Mouse (Mus musculus): ENCODE results near the gene Arid5b.
A peak's percentile ranks its signal among the peaks of the same experiment; 100 is the strongest.

Arid5b gene

GRCm38 (mm10) chr10:68193561-68193960, 85.0 kb downstream of the Arid5b start:
- DNase-seq (ENCODE audit: low read depth) = no peak

GRCm38 (mm10) chr10:68192824-68193255, 85.7 kb downstream of the Arid5b start:
- peak; percentile 83 for DNase-seq (ENCODE audit: low read depth)

- DNase-seq (ENCODE audit: low read depth) = peak; percentile 72
These were observed 86.7 kb downstream of the Arid5b start for GRCm38 (mm10) chr10:68191691-68192380.

GRCm38 (mm10) chr10:68191146-68191545, 87.4 kb downstream of the Arid5b start:
- no peak for DNase-seq (ENCODE audit: low read depth)

GRCm38 (mm10) chr10:68189847-68190246, 88.7 kb downstream of the Arid5b start:
- DNase-seq (ENCODE audit: low read depth) = no peak

- DNase-seq (ENCODE audit: low read depth) = no peak
These were observed 95.4 kb downstream of the Arid5b start for GRCm38 (mm10) chr10:68183096-68183495.

GRCm38 (mm10) chr10:68182266-68182665, 96.3 kb downstream of the Arid5b start:
- no peak for DNase-seq (ENCODE audit: low read depth)

GRCm38 (mm10) chr10:68181156-68181555, 97.4 kb downstream of the Arid5b start:
- no peak for DNase-seq (ENCODE audit: low read depth)

GRCm38 (mm10) chr10:68180721-68181120, 97.8 kb downstream of the Arid5b start:
- DNase-seq (ENCODE audit: low read depth) = no peak

GRCm38 (mm10) chr10:68180151-68180550, 98.4 kb downstream of the Arid5b start:
- peak; percentile 54 for DNase-seq (ENCODE audit: low read depth)

GRCm38 (mm10) chr10:68179741-68180140, 98.8 kb downstream of the Arid5b start:
- no peak for DNase-seq (ENCODE audit: low read depth)

- no peak for DNase-seq (ENCODE audit: low read depth)
These were observed 99.2 kb downstream of the Arid5b start for GRCm38 (mm10) chr10:68179339-68179738.

GRCm38 (mm10) chr10:68177697-68178485, 100.6 kb downstream of the Arid5b start:
- no peak for DNase-seq (ENCODE audit: low read depth)

GRCm38 (mm10) chr10:68175811-68176210, 102.7 kb downstream of the Arid5b start:
- no peak for DNase-seq (ENCODE audit: low read depth)

- DNase-seq (ENCODE audit: low read depth) = no peak
These were observed 104.9 kb downstream of the Arid5b start for GRCm38 (mm10) chr10:68173634-68174033.

- DNase-seq (ENCODE audit: low read depth) = no peak
These were observed 105.6 kb downstream of the Arid5b start for GRCm38 (mm10) chr10:68172906-68173305.

- DNase-seq (ENCODE audit: low read depth) = peak; percentile 35
These were observed 106.6 kb downstream of the Arid5b start for GRCm38 (mm10) chr10:68171974-68172373.

- DNase-seq (ENCODE audit: low read depth) = no peak
These were observed 109.9 kb downstream of the Arid5b start for GRCm38 (mm10) chr10:68168613-68169012.

GRCm38 (mm10) chr10:68168141-68168540, 110.4 kb downstream of the Arid5b start:
- no peak for DNase-seq (ENCODE audit: low read depth)

GRCm38 (mm10) chr10:68167118-68167517, 111.4 kb downstream of the Arid5b start:
- no peak for DNase-seq (ENCODE audit: low read depth)

GRCm38 (mm10) chr10:68166695-68167086, 111.8 kb downstream of the Arid5b start:
- DNase-seq (ENCODE audit: low read depth) = peak; percentile 31

GRCm38 (mm10) chr10:68165709-68166694, 112.5 kb downstream of the Arid5b start:
- DNase-seq (ENCODE audit: low read depth) = no peak
